Mouse (Mus musculus): ENCODE data around the gene Pld4. TPM values are rescaled to one million over a fixed set of nuclear protein-coding genes. Genes with fewer than 3 reads are reported as not detected.
A peak's percentile ranks its signal among the peaks of the same experiment; 100 is the strongest.

Pld4 gene
- polyA plus RNA-seq, 1 experiment from 2014 or later, result 6.4 TPM

DNA sequence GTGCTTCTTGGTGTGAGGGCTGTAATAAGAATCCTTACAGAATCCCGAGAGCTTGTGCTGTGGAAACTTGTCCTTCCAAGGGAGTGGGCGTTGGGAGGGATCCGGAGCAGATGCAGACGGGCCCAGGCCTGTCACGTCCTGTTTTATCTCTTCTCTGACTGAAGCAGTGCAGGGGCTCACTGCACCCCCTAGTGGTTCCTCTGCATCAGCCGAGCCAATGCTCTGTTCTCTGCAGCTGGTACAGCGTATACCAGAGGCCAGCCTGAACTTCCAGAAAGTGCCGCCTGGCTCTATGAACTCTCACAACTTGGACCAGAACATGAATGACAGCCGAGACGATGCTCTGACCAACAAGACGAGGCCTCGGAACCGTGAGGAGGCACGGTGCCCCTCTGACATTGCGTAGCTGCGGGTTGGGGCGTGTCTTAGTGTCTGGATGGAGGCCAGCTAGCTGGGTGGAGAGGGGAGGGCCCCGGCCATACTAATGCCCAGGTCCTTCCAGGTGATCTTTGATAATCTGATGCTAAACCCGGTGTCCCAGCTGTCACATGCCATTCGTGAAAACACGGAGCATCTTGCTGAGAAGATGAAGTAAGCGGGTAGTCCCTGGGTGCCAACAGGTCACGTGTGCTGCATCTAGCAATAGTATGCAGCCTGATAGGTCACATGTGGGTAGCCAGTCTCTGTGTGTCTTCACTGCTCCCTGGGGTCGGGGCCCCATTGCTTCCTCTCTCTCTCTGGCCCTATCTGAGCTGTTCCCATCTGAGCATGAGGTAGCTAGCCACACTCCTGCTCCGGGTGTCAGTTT lies 17.1 kb upstream of the Pld4 start:
- peak overlapping the region; percentile 60 for H3K9ac ChIP-seq

DNA sequence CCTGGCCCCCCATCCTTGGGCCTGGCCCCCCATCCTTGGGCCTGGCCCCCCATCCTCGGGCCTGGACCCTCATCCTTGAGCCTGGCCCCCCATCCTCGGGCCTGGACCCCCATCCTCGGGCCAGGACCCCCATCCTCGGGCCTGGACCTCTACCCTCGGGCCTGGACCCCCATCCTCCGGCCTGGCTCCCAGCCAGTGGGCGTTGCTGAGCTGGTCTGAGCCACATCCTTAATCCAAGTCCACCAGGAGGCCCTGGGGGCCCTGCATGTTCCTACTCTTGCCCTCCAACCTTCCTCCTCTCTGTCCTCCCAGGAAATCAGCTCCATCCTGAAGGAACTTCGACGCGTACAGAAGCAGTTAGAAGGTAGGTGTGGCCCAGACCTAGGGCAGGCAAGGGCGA lies 16.2 kb upstream of the Pld4 start:
- 84% methylated on average over 11 of the region's 11 CpGs for WGBS
- no peak for ATAC-seq (ENCODE audit: low FRiP score)
- Histone ChIP-seq H3K4me2 (no peak overlapping the region), H3K9me3 (no peaks in the 10 kb centered on the region), H3K36me3 (peaks cover 59% of the 10 kb centered on the region), H3K4me1 (replicated peaks) (peaks cover 39% of the 10 kb centered on the region), H3K27ac (no peak overlapping the region), H3K27me3 (no peaks in the 10 kb centered on the region), H3K9ac (peak overlapping the region; percentile 55; the same call in 1 of the 2 replicates), H3K4me3 (no peak overlapping the region)

More for the DNA sequence above, 17.1 kb upstream of the Pld4 start:
- peak; percentile 62; the same call in 1 of the 2 replicates for ATAC-seq (ENCODE audit: low FRiP score)
- peak overlapping the region; percentile 52; the same call in 1 of the 2 replicates for H3K27ac ChIP-seq
- WGBS, result 58% methylated on average over 25 of the region's 25 CpGs
- no peak overlapping the region for H3K4me2 ChIP-seq
- H3K4me1 ChIP-seq (replicated peaks), result peaks cover 35% of the 10 kb centered on the region
- peaks cover 67% of the 10 kb centered on the region for H3K36me3 ChIP-seq
- no peaks in the 10 kb centered on the region for H3K9me3 ChIP-seq
- H3K27me3 ChIP-seq, result no peaks in the 10 kb centered on the region
- no peak overlapping the region for H3K4me3 ChIP-seq

DNA sequence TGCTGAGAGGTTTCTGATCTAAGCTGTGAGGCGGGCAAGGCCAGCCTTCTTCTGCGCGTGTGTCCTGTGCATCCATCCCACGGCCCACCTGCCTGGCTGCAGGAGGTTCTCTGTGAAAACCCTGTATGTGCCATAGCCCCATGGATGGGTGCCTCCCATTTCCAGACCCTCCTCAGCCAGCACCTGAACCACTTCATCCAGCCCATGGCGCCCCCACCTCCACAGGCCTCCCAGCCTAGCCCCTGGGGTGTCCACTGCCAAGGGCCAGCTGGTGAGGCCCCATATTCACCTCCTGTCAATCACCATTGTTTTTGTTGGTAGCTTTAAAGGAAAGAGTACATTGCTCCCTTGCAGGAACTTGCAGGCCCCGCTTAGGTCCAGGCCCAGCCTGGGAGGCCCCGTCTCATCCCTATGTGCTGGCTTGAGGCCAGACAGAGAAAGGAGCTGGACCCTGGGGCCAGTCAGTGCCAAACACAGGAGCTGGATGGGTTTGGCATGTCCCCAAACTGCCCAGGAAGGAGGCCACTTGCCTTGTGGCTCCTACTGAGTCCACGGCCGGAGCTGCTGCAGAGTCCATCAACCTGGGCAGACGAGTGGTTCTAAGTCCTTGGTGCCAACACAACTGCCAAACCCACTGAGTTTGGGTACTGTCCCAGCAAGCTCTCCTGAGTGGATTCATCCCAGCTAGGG lies 15.4 kb upstream of the Pld4 start:
- 80% methylated on average over 10 of the region's 10 CpGs for WGBS
- peaks cover 40% of the 10 kb centered on the region for H3K4me1 ChIP-seq (replicated peaks)
- no peak for ATAC-seq (ENCODE audit: low FRiP score)
- no peak overlapping the region for H3K4me3 ChIP-seq
- H3K9me3 ChIP-seq, result no peaks in the 10 kb centered on the region
- H3K27me3 ChIP-seq, result no peaks in the 10 kb centered on the region
- no peak overlapping the region for H3K4me2 ChIP-seq
- no peak overlapping the region for H3K27ac ChIP-seq
- H3K9ac ChIP-seq, result peak overlapping the region; percentile 55; the same call in 1 of the 2 replicates
- H3K36me3 ChIP-seq, result peaks cover 50% of the 10 kb centered on the region

DNA sequence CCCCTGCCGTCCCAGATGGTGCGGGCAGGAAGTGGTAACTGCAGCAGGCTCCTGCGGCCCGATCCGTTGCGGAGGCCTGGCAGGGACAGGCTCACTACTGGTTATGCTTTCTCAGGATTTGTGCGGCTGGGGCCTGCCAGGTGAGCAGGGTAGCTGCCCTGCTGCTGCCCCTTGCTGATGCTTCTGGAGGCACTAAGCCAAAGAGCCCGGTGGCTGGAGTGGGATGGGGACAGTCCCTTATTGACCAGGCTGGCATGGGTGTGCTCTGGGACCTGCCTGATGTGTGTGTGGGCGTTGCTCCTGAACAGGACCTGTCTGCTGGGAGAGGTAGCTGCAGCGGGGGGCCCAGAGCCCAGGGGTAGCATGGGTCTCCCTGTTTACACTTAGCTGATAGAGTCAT lies 14.7 kb upstream of the Pld4 start:
- no peaks in the 10 kb centered on the region for H3K27me3 ChIP-seq
- H3K36me3 ChIP-seq, result peaks cover 44% of the 10 kb centered on the region
- no peak overlapping the region for H3K4me3 ChIP-seq
- peaks cover 44% of the 10 kb centered on the region for H3K4me1 ChIP-seq (replicated peaks)
- no peak overlapping the region for H3K9ac ChIP-seq
- H3K4me2 ChIP-seq, result no peak overlapping the region
- WGBS, result 90% methylated on average over 10 of the region's 10 CpGs
- H3K27ac ChIP-seq, result no peak overlapping the region
- no peaks in the 10 kb centered on the region for H3K9me3 ChIP-seq
- ATAC-seq (ENCODE audit: low FRiP score), result no peak

DNA sequence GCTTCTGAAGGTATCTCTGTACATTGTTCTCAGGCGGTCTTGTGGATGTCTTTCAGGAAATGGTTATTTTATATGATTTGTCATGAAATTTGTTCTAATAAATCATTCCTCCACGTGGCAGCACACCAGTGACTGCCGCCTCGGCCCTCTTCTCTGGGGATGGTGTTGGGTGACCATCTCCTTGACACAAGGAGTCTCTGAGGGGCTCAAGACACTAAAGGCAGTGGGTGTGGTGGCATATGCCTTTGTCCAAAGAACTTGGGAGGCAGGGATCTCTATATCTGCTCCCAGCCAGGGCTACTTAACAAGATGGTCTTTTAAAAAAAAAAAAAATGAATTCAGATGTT lies 14.0 kb upstream of the Pld4 start:
- H3K9me3 ChIP-seq, result no peaks in the 10 kb centered on the region
- H3K9ac ChIP-seq, result peak overlapping the region; percentile 24; the same call in 1 of the 2 replicates
- no peaks in the 10 kb centered on the region for H3K27me3 ChIP-seq
- H3K27ac ChIP-seq, result peak overlapping the region; percentile 93
- H3K4me2 ChIP-seq, result no peak overlapping the region
- WGBS, result 77% methylated on average over 4 of the region's 4 CpGs
- peak; percentile 8; the same call in 1 of the 2 replicates for ATAC-seq (ENCODE audit: low FRiP score)
- peaks cover 36% of the 10 kb centered on the region for H3K36me3 ChIP-seq
- no peak overlapping the region for H3K4me3 ChIP-seq
- H3K4me1 ChIP-seq (replicated peaks), result peaks cover 51% of the 10 kb centered on the region

DNA sequence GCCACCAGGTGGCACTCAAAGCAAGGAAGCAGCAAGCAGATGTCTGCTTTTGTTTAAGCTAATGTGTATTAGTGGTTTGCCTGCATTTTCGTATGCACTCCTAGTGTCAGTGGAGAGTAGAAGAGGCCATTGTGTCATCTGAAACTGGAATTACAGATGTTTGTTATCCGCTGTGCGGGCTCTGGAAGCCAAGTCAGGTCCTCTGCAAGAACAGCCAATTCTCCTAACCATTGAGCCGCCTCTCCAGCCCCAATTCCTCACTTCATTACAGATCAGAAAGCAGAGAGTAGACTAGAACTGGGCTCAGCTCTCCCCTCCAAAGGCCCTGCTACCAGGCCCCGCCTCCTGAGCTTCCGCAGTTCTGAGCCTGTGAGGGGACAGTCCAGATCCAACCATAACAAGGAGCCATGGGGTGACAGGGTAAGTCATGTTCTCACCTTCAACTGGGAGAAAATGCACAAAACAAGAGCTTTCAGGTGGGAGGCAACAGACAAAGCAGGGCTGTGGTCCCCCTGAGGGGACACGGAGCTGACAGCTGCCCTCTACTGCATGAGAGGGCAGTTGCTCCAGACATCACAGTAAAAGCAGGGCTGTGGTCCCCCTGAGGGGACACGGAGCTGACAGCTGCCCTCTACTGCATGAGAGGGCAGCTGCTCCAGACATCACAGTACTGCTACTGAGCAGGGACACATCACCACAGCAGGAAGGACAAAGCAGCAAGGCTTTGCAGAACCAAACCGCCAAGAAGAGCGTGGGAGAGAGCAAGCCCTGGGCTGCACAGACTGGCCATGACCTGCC lies 13.4 kb upstream of the Pld4 start:
- H3K36me3 ChIP-seq, result peaks cover 31% of the 10 kb centered on the region
- WGBS, result 19% methylated on average over 10 of the region's 10 CpGs
- H3K9ac ChIP-seq, result peak overlapping the region; percentile 67
- H3K4me3 ChIP-seq, result no peak overlapping the region
- peaks cover 51% of the 10 kb centered on the region for H3K4me1 ChIP-seq (replicated peaks)
- H3K4me2 ChIP-seq, result peak overlapping the region; percentile 30; the same call in 1 of the 2 replicates
- H3K9me3 ChIP-seq, result no peaks in the 10 kb centered on the region
- no peaks in the 10 kb centered on the region for H3K27me3 ChIP-seq
- H3K27ac ChIP-seq, result peak overlapping the region; percentile 93
- peak; percentile 38 for ATAC-seq (ENCODE audit: low FRiP score)

DNA sequence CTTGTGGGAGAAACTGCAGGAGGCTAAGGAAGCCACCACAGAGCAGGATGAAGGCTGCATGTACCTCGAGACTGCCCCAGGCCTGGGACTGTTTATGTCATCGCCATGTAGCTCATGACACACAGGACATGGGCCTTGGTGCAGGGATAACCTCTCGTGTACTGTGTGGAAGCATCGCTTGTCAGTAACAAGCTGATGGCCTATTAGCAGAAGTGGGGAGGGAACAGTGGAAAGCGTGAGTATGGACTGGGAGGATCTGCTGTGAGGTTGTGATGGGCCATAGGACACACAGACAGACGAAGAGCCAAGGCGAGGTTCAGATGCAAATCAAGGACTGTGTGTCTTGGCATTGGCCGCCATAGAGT lies 12.9 kb upstream of the Pld4 start:
- Histone ChIP-seq H3K4me1 (replicated peaks) (peaks cover 50% of the 10 kb centered on the region), H3K9ac (peak overlapping the region; percentile 67), H3K27ac (peak overlapping the region; percentile 93), H3K4me2 (0 out of 2 replicates have a peak overlapping the region, but pooled peaks have one; percentile 30), H3K9me3 (no peaks in the 10 kb centered on the region), H3K27me3 (no peaks in the 10 kb centered on the region), H3K4me3 (no peak overlapping the region), H3K36me3 (peaks cover 27% of the 10 kb centered on the region)
- 66% methylated on average over 8 of the region's 8 CpGs for WGBS
- ATAC-seq (ENCODE audit: low FRiP score), result no peak; the same call in 1 of the 2 replicates

DNA sequence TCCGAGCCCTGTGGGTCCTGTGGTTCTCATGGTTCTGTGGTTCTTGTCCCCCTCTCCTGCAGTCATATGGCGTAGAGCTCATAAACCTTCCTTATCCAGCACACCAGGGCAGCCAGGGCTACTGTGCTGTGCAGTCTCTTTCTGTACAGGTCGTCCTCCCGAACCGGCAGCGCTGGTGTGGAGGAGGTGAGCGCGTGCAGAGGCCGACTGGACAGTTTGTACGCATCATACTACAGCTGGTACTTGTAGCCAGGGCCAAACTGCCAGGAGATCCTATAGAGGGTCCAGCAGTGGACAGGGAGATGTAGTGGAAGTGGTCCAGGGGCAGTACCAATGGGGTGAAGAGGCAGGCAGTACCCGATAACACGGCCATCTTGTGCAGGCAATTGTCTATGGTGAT lies 9.5 kb upstream of the Pld4 start:
- WGBS, result 88% methylated on average over 12 of the region's 12 CpGs
- Histone ChIP-seq H3K4me1 (replicated peaks) (peaks cover 35% of the 10 kb centered on the region), H3K9me3 (no peaks in the 10 kb centered on the region), H3K27me3 (no peaks in the 10 kb centered on the region), H3K36me3 (no peaks in the 10 kb centered on the region), H3K27ac (peak overlapping the region; percentile 58; the same call in 1 of the 2 replicates), H3K4me3 (no peak overlapping the region), H3K9ac (no peak overlapping the region), H3K4me2 (no peak overlapping the region)
- ATAC-seq (ENCODE audit: low FRiP score), result no peak

DNA sequence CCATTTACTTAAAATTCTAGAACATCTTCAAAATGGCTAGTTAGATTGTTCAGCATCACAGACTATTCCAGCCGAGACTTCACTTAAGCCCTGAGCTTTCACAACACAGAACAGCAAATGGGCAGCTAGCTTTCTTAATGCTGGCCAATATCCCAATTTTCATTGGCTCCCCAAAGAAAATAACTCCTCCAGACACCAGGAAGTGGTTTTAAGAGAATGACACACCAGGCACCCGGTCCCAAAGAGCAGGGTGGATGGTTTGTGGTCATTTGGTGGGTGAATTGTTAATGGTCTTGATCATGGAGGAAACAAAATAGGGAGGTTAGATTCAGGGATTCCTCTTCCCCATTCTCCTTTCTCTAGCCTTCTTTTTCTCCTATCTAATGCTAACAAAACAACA lies 8.1 kb upstream of the Pld4 start:
- WGBS, result 67% methylated on average over 2 of the region's 2 CpGs

DNA sequence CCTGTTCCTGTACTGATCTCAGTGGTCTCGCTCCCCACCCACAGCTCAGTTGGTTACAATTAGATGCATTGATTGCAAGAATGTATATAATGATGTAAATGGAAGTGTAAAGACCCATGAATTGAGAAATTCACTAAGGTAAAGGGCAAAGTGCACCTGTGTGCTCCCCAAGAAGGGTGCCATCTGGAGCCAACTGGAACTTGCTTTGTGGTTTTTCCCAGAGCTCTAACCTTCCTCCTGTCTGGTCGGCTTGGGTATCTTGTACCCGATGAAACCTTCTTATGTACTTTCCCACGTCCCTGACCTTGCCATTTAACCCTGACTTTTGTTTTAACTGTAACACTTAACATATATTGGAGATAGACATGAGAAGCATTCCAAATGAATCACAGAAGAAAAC lies 4.6 kb upstream of the Pld4 start:
- H3K27me3 ChIP-seq, result peaks cover 3% of the 10 kb centered on the region; the same call in 1 of the 2 replicates
- no peaks in the 10 kb centered on the region for H3K36me3 ChIP-seq
- WGBS, result 79% methylated on average over 4 of the region's 4 CpGs
- H3K27ac ChIP-seq, result no peak overlapping the region
- no peak overlapping the region for H3K9ac ChIP-seq
- H3K9me3 ChIP-seq, result no peaks in the 10 kb centered on the region
- no peak overlapping the region for H3K4me3 ChIP-seq
- peaks cover 6% of the 10 kb centered on the region for H3K4me1 ChIP-seq (replicated peaks)
- no peak overlapping the region for H3K4me2 ChIP-seq
- ATAC-seq (ENCODE audit: low FRiP score), result no peak

More for the DNA sequence above, 8.1 kb upstream of the Pld4 start:
- no peak overlapping the region for H3K4me3 ChIP-seq
- no peak for ATAC-seq (ENCODE audit: low FRiP score)
- H3K4me1 ChIP-seq (replicated peaks), result peaks cover 25% of the 10 kb centered on the region
- no peak overlapping the region for H3K4me2 ChIP-seq
- no peak overlapping the region for H3K9ac ChIP-seq
- H3K27ac ChIP-seq, result no peak overlapping the region
- H3K9me3 ChIP-seq, result no peaks in the 10 kb centered on the region
- no peaks in the 10 kb centered on the region for H3K36me3 ChIP-seq
- H3K27me3 ChIP-seq, result peaks cover under 1% of the 10 kb centered on the region; the same call in 1 of the 2 replicates

DNA sequence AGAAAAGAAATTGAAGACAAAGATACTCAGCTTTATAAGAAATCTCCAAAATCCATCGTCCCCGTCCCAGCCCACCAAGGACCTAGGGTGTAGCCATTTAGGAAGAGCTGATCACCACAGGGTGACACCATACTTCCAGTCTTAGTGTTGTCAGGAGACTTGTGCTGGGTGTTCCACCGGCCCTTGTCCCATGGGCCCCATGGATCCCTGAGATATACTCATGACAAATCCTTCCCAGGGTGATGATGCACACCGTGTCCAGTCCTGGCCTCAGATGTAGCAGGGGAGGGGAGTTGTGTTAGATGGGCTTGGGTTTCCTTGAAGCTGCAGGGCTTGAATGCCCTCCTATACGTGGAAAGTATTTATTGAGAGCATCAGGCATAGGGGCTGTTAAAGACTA lies 2.6 kb upstream of the Pld4 start:
- no peaks in the 10 kb centered on the region for H3K4me1 ChIP-seq (replicated peaks)
- H3K4me3 ChIP-seq, result no peak overlapping the region
- H3K9me3 ChIP-seq, result no peaks in the 10 kb centered on the region
- H3K9ac ChIP-seq, result no peak overlapping the region
- no peak for ATAC-seq (ENCODE audit: low FRiP score)
- H3K27ac ChIP-seq, result no peak overlapping the region
- WGBS, result 91% methylated on average over 5 of the region's 5 CpGs
- peaks cover 3% of the 10 kb centered on the region; the same call in 1 of the 2 replicates for H3K27me3 ChIP-seq
- H3K36me3 ChIP-seq, result no peaks in the 10 kb centered on the region
- H3K4me2 ChIP-seq, result no peak overlapping the region

DNA sequence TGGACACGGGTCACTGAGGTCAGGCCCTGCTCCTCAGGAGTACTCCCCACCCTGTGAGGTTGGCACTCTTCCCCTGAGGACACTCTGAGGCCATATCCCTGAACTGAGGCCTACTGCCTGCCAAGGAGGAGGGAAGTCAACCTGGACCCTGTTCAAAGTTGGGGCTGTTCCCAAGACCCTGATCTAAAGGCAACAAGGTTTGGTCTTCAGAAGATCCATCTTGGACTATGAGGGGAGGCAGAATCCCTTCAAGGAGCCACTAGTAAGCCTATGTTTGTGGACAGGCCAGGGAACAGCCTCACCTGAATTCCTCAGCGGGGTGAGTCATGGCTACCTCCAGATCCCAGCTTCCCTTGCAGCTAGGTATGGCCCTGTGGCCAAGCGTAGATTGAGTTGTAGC lies 984 bp upstream of the Pld4 start:
- ATAC-seq (ENCODE audit: low FRiP score), result no peak
- Histone ChIP-seq H3K9me3 (no peaks in the 10 kb centered on the region), H3K4me3 (no peak overlapping the region), H3K4me1 (replicated peaks) (no peaks in the 10 kb centered on the region), H3K27ac (no peak overlapping the region), H3K4me2 (no peak overlapping the region), H3K9ac (no peak overlapping the region), H3K27me3 (peaks cover 3% of the 10 kb centered on the region; the same call in 1 of the 2 replicates), H3K36me3 (no peaks in the 10 kb centered on the region)
- WGBS, result 90% methylated on average over 3 of the region's 3 CpGs

Data from hindbrain, embryonic 13.5 days (tissue).